Mouse (Mus musculus) mouse trophoblast stem cell (cell line): ENCODE measurements around the gene Hsd17b7.
"Not testable (repeated sequence)": the region's sequence is repeated elsewhere in the genome, so short reads cannot be mapped to it uniquely, and the experiment has no call there.

Experiments used
- in situ Hi-C, 2 experiments: fragments of 300-500 bp; cut with MseI, MboI; formaldehyde crosslinking; loops; 2 replicates in 1 of 2; 3 replicates in 1 of 2; pipeline ENCODE4 v1.15.1; 2025

Hsd17b7 gene

GRCm38 (mm10) chr1:169968792-169969515 lies at the start of gene Hsd17b7:
TSS of gene Hsd17b7 (minus strand) at chr1:169969241.
- in situ Hi-C loops, result no loop called here

- in situ Hi-C loops, result no loop called here
These were observed 45.7 kb upstream of the Hsd17b7 start for GRCm38 (mm10) chr1:170014784-170015183.

GRCm38 (mm10) chr1:170010716-170011505 lies 41.9 kb upstream of the Hsd17b7 start:
- in situ Hi-C loops, result no loop called here

- in situ Hi-C loops, result no loop called here
These were observed 40.3 kb upstream of the Hsd17b7 start for GRCm38 (mm10) chr1:170009296-170009695.

- in situ Hi-C loops, result no loop called here
These were observed 39.6 kb upstream of the Hsd17b7 start for GRCm38 (mm10) chr1:170008432-170009220.

- in situ Hi-C loops, result no loop called here
These were observed 37.5 kb upstream of the Hsd17b7 start for GRCm38 (mm10) chr1:170006516-170006915.

GRCm38 (mm10) chr1:170005297-170005696 lies 36.3 kb upstream of the Hsd17b7 start:
- in situ Hi-C loops, result no loop called here

- in situ Hi-C loops, result not testable (repeated sequence)
These were observed 24.9 kb upstream of the Hsd17b7 start for GRCm38 (mm10) chr1:169993901-169994300.

- in situ Hi-C loops, result no loop called here
These were observed 17.1 kb upstream of the Hsd17b7 start for GRCm38 (mm10) chr1:169986166-169986565.

- in situ Hi-C loops, result no loop called here
These were observed 8.6 kb upstream of the Hsd17b7 start for GRCm38 (mm10) chr1:169977621-169978020.

GRCm38 (mm10) chr1:169971998-169972397 lies 3.0 kb upstream of the Hsd17b7 start:
- in situ Hi-C loops, result no loop called here

- in situ Hi-C loops, result no loop called here
These were observed 1.9 kb upstream of the Hsd17b7 start for GRCm38 (mm10) chr1:169970936-169971335.

GRCm38 (mm10) chr1:169969516-169969886 lies 460 bp upstream of the Hsd17b7 start:
- in situ Hi-C loops, result no loop called here

- in situ Hi-C loops, result loop anchor here in 1 of 2 experiments (5.0 kb wide), 1 partner anchor 184 kb away; no protein-coding TSS in a partner anchor
These were observed 15.9 kb downstream of the Hsd17b7 start for GRCm38 (mm10) chr1:169953106-169953505.

- in situ Hi-C loops, result loop anchor here in 1 of 2 experiments (5.0 kb wide), 1 partner anchor 185 kb away; no protein-coding TSS in a partner anchor
These were observed 16.4 kb downstream of the Hsd17b7 start for GRCm38 (mm10) chr1:169952636-169953035.

- in situ Hi-C loops, result loop anchor here in 1 of 2 experiments (5.0 kb wide), 1 partner anchor 186 kb away; no protein-coding TSS in a partner anchor
These were observed 17.5 kb downstream of the Hsd17b7 start for GRCm38 (mm10) chr1:169951561-169951960.

- in situ Hi-C loops, result loop anchor here in 1 of 2 experiments (5.0 kb wide), 1 partner anchor 187 kb away; no protein-coding TSS in a partner anchor
These were observed 18.4 kb downstream of the Hsd17b7 start for GRCm38 (mm10) chr1:169950651-169951050.

GRCm38 (mm10) chr1:169949981-169950380 lies 19.1 kb downstream of the Hsd17b7 start:
- in situ Hi-C loops, result loop anchor here (5.0 to 10.0 kb wide), 2 partner anchors 185 to 187 kb away; no protein-coding TSS in a partner anchor

GRCm38 (mm10) chr1:169948866-169949265 lies 20.2 kb downstream of the Hsd17b7 start:
- in situ Hi-C loops, result loop anchor here in 1 of 2 experiments (10.0 kb wide), 1 partner anchor 186 kb away; no protein-coding TSS in a partner anchor

- in situ Hi-C loops, result loop anchor here in 1 of 2 experiments (10.0 kb wide), 1 partner anchor 187 kb away; no protein-coding TSS in a partner anchor
These were observed 20.8 kb downstream of the Hsd17b7 start for GRCm38 (mm10) chr1:169948280-169948679.

GRCm38 (mm10) chr1:169947654-169948053 lies 21.4 kb downstream of the Hsd17b7 start:
- in situ Hi-C loops, result loop anchor here in 1 of 2 experiments (10.0 kb wide), 1 partner anchor 187 kb away; no protein-coding TSS in a partner anchor
